Mouse (Mus musculus) testis, postnatal 10 days (tissue): Measurements from ENCODE around the gene Dock4.

Experiments
- DNase-seq: peaks from one replicate; pipeline ENCODE4 v3.0.0; 2021; ENCODE audit warnings: low spot score

The Dock4 gene

GRCm38 (mm10) chr12:40568971-40569968 lies 123.5 kb downstream of the Dock4 start:
- no peak for DNase-seq

GRCm38 (mm10) chr12:40570250-40570649 lies 124.5 kb downstream of the Dock4 start:
- no peak for DNase-seq

- DNase-seq = no peak
These were observed 128.3 kb downstream of the Dock4 start for GRCm38 (mm10) chr12:40574051-40574450.

- no peak for DNase-seq
These were observed 131.0 kb downstream of the Dock4 start for GRCm38 (mm10) chr12:40576749-40577148.

GRCm38 (mm10) chr12:40580351-40580750 lies 134.6 kb downstream of the Dock4 start:
- DNase-seq = no peak

- DNase-seq = no peak
These were observed 135.3 kb downstream of the Dock4 start for GRCm38 (mm10) chr12:40581037-40581436.

GRCm38 (mm10) chr12:40582059-40582458 lies 136.3 kb downstream of the Dock4 start:
- DNase-seq = no peak

GRCm38 (mm10) chr12:40584526-40585289 lies 139.0 kb downstream of the Dock4 start:
- no peak for DNase-seq

- DNase-seq = no peak
These were observed 139.8 kb downstream of the Dock4 start for GRCm38 (mm10) chr12:40585456-40586141.

GRCm38 (mm10) chr12:40594161-40594560 lies 148.4 kb downstream of the Dock4 start:
- no peak for DNase-seq

- no peak for DNase-seq
These were observed 149.7 kb downstream of the Dock4 start for GRCm38 (mm10) chr12:40595440-40595839.

- no peak for DNase-seq
These were observed 150.3 kb downstream of the Dock4 start for GRCm38 (mm10) chr12:40596020-40596419.

- no peak for DNase-seq
These were observed 150.7 kb downstream of the Dock4 start for GRCm38 (mm10) chr12:40596441-40596840.

- no peak for DNase-seq
These were observed 154.2 kb downstream of the Dock4 start for GRCm38 (mm10) chr12:40599952-40600351.

- no peak for DNase-seq
These were observed 159.8 kb downstream of the Dock4 start for GRCm38 (mm10) chr12:40605565-40605964.

GRCm38 (mm10) chr12:40622926-40623325 lies 177.2 kb downstream of the Dock4 start:
- no peak for DNase-seq

- DNase-seq = no peak
These were observed 180.8 kb downstream of the Dock4 start for GRCm38 (mm10) chr12:40626521-40626920.

- no peak for DNase-seq
These were observed 187.5 kb downstream of the Dock4 start for GRCm38 (mm10) chr12:40633242-40633641.

- DNase-seq = no peak
These were observed 188.4 kb downstream of the Dock4 start for GRCm38 (mm10) chr12:40634169-40634568.

GRCm38 (mm10) chr12:40635991-40636390 lies 190.2 kb downstream of the Dock4 start:
- no peak for DNase-seq

GRCm38 (mm10) chr12:40637427-40637826 lies 191.7 kb downstream of the Dock4 start:
- DNase-seq = no peak

- no peak for DNase-seq
These were observed 200.1 kb downstream of the Dock4 start for GRCm38 (mm10) chr12:40645869-40646268.
